Mouse (Mus musculus) lung, postnatal 0 days (tissue): ENCODE data around the gene Tph2.

Experiments
- CTCF ChIP-seq: IDR thresholded peaks from 2 replicates; pipeline ENCODE4 v1.5.1; 2016; ENCODE audit warnings: antibody characterized with exemption, mild to moderate bottlenecking
- EP300 ChIP-seq: IDR thresholded peaks from 2 replicates; pipeline ENCODE4 v1.6.1; 2016; ENCODE audit warnings: antibody characterized with exemption, mild to moderate bottlenecking, control low read depth

- TF ChIP-seq CTCF (no peak), EP300 (no peak)
Measured at GRCm38 (mm10) chr10:115060759-115061158, 124.1 kb downstream of the Tph2 start.
